Mouse (Mus musculus) cortical plate, adult 2 months (tissue): Measurements from ENCODE around the gene Oprm1. TPM values are rescaled to one million over a fixed set of nuclear protein-coding genes. Genes with fewer than 3 reads are reported as not detected.
"Not testable (repeated sequence)": the region's sequence is repeated elsewhere in the genome, so short reads cannot be mapped to it uniquely, and the experiment has no call there.

Experiments used
- H3K27ac ChIP-seq: fragments of 200-500 bp; 2 replicates; pipeline ENCODE4 v1.5.1; 2012; ENCODE audit warnings: low read length, control low read depth, inconsistent platforms; ENCODE audit not compliant: insufficient read depth
- H3K4me1 ChIP-seq: fragments of 200-500 bp; 2 replicates; pipeline ENCODE4 v1.6.1; 2011; ENCODE audit warnings: low read length; ENCODE audit not compliant: control insufficient read depth, insufficient read depth
- H3K4me3 ChIP-seq: fragments of 200-500 bp; 2 replicates; pipeline ENCODE4 v1.5.1; 2011; ENCODE audit warnings: mild to moderate bottlenecking, low read length, control low read depth; ENCODE audit not compliant: insufficient read depth
- CTCF ChIP-seq: fragments of 200-500 bp; IDR thresholded peaks from 2 replicates; pipeline ENCODE4 v1.5.1; 2011; ENCODE audit warnings: mild to moderate bottlenecking, control low read depth, low read length; ENCODE audit not compliant: insufficient read depth; ENCODE audit errors: extremely low read depth
- POLR2A ChIP-seq: fragments of 200-500 bp; IDR thresholded peaks from 2 replicates; pipeline ENCODE4 v1.6.1; 2011; ENCODE audit warnings: mild to moderate bottlenecking, low read length, control low read depth; ENCODE audit not compliant: insufficient read depth; ENCODE audit errors: extremely low read depth
- polyA plus RNA-seq: library from polyadenylated mRNA; depleted of rRNA; stranded (reverse); fragments of >200 nt; gene quantifications from 2 replicates; pipeline ENCODE4 v1.2.3, GENCODE M21; 2012

Gene Oprm1
- polyA plus RNA-seq, 1 experiment: 0.94 TPM

DNA sequence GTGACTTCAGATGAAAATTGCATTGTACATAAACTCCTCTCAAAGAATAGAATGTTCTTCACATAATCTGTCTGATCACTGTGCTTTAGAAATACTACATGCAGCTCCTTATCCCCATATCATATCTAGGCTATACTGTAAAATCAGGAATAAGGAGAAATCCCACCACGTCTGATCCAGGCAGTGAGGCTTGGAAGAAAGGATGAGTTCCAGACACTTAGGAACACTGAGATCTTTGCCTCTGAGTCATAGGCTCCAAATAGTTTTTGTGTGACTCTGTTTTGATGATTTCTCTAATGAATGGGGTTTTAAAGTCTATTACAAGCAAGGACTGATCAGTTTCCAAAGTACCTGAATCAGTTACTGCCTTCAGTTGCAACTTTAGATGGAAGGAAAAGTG lies 83.9 kb downstream of the Oprm1 start:
- Histone ChIP-seq H3K4me1 (no peaks in the 10 kb centered on the region), H3K4me3 (no peak overlapping the region), H3K27ac (no peak overlapping the region)
- TF ChIP-seq CTCF (no peak), POLR2A (no peak)

DNA sequence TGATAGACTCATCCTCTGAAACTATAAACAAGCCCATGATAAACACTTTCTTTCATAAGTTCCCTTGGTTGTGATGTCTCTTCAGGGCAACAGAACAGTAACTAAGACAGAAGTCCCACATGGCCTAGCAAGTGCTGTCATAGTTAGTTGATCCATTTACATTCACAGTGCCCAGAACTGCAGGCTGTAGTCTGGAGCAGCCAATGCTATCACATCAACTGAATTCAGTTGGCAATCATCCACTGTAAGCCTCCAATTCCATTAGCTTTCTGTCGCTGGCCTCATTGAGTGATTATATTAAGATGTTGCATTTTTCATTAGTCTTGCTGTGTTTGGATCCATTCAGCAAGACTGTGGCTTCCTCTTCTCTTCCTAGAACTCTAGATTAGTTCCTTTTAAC lies 88.0 kb downstream of the Oprm1 start:
- Histone ChIP-seq H3K4me1 (no peaks in the 10 kb centered on the region), H3K27ac (no peak overlapping the region), H3K4me3 (no peak overlapping the region)
- no peak for TF ChIP-seq CTCF
- no peak for TF ChIP-seq POLR2A

DNA sequence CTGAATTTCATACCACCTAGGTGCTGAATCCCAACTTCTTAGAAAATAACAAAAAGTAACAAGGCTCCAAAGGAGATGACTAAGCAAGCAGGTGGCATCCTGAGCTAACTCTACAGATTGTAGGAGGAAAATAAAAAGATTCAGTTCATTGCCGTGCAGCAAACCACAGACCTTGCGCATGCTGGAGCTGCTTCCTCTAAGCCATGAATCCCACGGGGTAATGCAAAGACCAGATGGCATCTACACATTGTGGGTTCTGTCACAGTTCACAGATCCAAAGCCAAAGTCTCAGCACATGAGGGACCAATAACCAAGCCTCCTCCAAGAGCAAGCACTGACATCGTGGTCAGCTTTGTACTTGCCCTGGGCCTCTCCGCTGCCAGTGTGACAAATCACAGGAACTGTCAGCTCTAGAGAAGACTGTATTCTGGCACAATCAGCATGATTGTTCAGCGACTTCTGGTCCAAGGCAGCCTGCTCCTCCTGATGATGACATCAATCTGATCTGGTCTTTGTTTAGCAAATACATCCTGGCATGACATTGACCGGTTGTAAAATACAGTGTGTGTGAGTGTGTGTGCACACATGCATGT lies 90.0 kb downstream of the Oprm1 start:
- H3K4me1 ChIP-seq: no peaks in the 10 kb centered on the region
- no peak for TF ChIP-seq CTCF
- TF ChIP-seq POLR2A: no peak
- no peak overlapping the region for H3K4me3 ChIP-seq
- no peak overlapping the region for H3K27ac ChIP-seq

DNA sequence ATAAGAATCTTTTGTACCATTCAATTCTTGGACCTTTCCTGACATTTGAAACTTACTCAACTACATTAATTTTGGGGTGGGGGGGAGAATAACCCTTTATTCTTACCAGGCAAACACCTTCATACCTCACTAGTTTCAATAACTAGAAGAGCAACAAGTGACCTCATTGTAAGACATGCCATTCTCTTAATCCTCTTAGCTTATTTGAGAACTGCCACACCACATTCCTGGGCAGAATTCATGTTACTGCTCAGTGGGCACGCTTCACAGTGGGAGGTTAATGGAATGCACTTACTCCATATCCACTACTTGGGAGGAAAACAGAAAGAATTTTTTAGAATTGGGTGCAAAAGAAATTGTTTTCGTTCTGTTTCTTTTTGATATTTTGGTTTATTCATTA lies 90.5 kb downstream of the Oprm1 start:
- no peaks in the 10 kb centered on the region for H3K4me1 ChIP-seq
- H3K27ac ChIP-seq: no peak overlapping the region
- H3K4me3 ChIP-seq: no peak overlapping the region
- TF ChIP-seq CTCF (no peak), POLR2A (no peak)

DNA sequence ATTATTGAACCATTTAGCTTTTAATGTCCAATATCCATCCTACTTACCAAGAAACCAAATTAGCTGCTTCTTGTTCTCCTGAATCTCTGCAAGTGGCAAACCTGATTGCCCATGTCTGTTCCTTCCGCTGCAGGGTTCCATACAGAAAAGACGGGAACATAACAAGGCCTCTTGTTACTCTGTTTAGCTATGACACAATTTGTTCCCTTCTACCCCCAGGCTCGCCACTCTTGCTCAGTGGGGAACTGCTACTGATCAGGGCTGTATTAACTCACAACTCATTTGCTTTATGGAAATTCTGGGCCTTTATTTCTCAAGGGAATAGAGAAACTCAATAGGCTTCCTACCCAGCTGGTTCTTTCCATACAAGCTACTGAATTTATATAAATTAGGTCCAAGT lies 97.5 kb downstream of the Oprm1 start:
- Histone ChIP-seq H3K4me1 (no peaks in the 10 kb centered on the region), H3K4me3 (no peak overlapping the region), H3K27ac (no peak overlapping the region)
- TF ChIP-seq POLR2A (no peak), CTCF (no peak)

DNA sequence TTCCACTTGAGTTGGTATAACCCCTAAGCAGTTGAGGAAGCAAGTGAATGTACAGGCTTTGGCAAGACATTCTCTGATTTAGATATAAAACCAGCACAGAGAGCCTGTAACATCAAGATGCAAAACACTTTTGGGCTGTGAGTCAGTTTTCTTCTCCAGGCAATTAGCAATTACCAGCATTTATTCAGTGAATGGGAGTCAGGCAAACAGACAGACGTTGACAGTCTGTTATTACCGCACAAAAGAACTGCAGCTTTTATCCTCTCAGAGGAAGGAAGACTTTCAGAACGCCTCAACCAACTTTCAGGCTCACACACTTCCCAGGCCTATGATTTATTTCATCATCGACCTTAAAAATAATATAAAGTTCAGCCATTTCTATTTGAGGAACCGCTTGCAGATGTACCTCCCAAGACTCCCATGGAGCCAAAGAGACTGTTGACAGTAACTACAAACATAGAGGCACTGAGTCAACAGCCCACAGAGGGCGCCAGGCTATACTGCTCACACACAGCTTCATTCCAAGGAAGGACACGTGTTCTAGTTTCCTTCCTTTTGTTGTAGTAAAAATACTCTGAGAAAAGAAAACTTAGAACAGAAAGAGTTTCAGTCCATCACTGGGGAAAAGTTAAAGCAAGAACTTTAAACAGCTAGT lies 113.2 kb downstream of the Oprm1 start:
- Histone ChIP-seq H3K4me1 (no peaks in the 10 kb centered on the region), H3K27ac (no peak overlapping the region), H3K4me3 (no peak overlapping the region)
- TF ChIP-seq POLR2A (no peak), CTCF (no peak)

DNA sequence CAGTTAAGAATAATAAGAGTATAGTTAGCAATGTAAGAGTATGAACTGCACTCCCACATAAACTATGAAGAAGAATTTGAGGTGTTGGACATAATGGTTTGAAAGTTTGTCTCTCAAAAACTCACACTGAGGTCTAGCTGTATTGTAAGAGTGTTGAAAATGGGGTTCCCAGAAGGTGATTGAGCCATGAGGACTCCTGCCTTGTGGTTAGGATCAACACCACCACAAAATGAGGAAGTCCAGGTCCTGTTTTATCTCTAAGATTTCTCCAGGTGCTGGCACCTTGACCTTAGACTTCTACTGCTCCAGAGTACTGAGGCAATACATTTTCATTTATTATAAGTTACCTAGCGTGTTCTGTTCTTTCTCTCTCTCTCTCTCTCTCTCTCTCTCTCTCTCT lies 115.6 kb downstream of the Oprm1 start:
- Histone ChIP-seq H3K27ac (no peak overlapping the region), H3K4me1 (no peaks in the 10 kb centered on the region), H3K4me3 (no peak overlapping the region)
- no peak for TF ChIP-seq CTCF
- TF ChIP-seq POLR2A: no peak

DNA sequence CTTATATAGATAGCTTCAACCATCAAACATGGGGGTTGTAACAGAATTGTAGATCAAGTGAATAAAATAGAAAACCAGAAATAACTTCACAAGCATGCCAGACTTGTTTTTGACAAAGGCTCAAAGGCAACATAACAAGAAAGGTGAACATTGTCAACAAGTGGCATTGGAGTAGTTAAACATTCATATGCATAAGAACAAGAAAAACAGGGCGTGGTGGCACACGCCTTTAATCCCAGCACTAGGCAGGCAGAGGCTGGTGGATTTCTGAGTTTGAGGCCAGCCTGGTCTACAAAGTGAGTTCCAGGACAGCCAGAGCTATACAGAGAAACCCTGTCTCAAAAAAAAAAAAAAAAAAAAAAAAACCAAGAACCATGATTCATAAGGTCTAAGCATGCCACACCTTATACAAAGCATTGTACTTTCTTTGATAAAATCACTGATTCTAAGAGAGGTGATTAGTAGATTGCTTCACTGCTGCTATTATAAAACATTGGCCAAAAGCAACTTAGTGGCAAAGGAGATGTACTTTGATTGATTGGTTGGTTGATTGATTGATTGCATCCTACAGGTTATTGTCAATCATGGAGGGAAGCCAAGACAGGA lies 120.1 kb downstream of the Oprm1 start:
- Histone ChIP-seq H3K4me3 (no peak overlapping the region), H3K4me1 (no peaks in the 10 kb centered on the region), H3K27ac (no peak overlapping the region)
- TF ChIP-seq POLR2A (no peak), CTCF (no peak)

DNA sequence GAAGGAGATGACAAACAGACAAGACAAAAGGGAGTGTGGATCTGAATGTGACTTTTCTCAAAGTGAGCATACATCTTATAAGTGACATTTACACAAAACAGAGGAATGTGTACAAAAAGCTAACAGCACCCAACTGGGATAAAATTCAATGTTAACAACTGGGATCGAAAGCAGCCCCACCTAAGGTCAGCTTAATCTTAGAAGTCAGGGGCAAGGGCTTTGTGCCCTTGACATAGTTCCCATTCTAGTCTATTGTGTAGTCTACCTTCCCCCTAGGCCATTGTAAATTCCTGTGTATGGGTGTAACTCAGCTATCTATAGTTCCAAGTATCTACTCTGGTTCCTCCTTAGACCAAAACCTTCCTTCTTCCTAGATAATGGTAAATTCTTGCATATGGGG lies 123.7 kb downstream of the Oprm1 start:
- not testable (repeated sequence) for H3K27ac ChIP-seq, H3K4me1 ChIP-seq, H3K4me3 ChIP-seq

DNA sequence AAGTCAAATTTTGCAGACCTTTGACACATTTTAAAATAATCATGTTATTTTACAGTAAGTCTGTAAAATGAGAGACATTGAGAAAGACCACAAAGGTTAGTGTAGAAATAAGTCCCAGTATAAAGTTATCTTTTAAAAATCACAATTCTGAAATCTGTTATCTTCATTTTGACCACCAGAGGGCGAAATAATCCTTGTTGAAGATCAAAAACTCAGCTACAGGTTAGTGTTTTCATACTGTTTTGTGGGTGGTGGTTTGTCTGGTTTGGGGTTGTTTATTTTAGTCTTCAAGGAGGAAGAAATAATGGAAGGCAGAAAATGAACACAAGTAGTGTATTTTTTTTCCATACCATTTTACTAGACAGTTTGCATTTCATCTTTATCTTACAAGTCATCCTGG lies 127.2 kb downstream of the Oprm1 start:
- no peak overlapping the region for H3K4me3 ChIP-seq
- TF ChIP-seq POLR2A (no peak), CTCF (no peak)
- H3K27ac ChIP-seq: no peak overlapping the region
- H3K4me1 ChIP-seq: no peaks in the 10 kb centered on the region; the same call in 1 of the 2 replicates
